Mouse (Mus musculus): ENCODE measurements around the gene Dock3.
A peak's percentile ranks its signal among the peaks of the same experiment; 100 is the strongest.
"Not testable (repeated sequence)": the region's sequence is repeated elsewhere in the genome, so short reads cannot be mapped to it uniquely, and the experiment has no call there.

The Dock3 gene

DNA sequence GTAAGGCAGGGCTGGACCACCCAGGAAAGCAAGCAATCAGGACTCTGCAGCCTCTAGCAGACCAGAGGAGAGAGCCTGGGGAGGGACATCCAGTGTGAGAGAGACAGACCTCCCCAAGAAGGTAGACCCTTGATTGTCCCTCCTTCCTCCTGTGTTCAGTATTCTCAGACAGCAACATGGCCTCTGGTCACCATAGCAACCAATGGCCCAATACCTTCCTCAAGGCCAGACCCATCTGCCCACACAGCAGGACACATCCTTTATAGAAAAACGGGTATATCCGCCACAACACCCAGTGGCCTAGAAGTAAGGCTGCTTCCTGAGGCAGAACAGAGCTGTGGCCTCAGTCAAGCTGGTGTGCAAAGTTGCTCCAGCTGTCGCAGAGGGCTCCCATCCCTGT, 23.9 kb upstream of the Dock3 start:
- no peak for DNase-seq (ENCODE audit: low spot score in 2 of 2)

- DNase-seq (ENCODE audit: low spot score in 2 of 2): no peak
These were observed 23.2 kb upstream of the Dock3 start for GRCm38 (mm10) chr9:107254925-107255324.

- peak; percentile 69 to 71 for DNase-seq (ENCODE audit: low spot score in 2 of 2)
These were observed 22.8 kb upstream of the Dock3 start for GRCm38 (mm10) chr9:107254476-107254875.

- peak in 1 of 2 experiments; percentile 48 for DNase-seq (ENCODE audit: low spot score in 2 of 2)
These were observed 20.5 kb upstream of the Dock3 start for GRCm38 (mm10) chr9:107252164-107252563.

- DNase-seq (ENCODE audit: low spot score in 2 of 2): peak in 1 of 2 experiments; percentile 45
These were observed 19.0 kb upstream of the Dock3 start for GRCm38 (mm10) chr9:107250416-107251337.

GRCm38 (mm10) chr9:107249154-107249553, 17.4 kb upstream of the Dock3 start:
- no peak for DNase-seq (ENCODE audit: low spot score in 2 of 2)

GRCm38 (mm10) chr9:107246170-107246569, 14.5 kb upstream of the Dock3 start:
- no peak for DNase-seq (ENCODE audit: low spot score in 2 of 2)

- no peak for DNase-seq (ENCODE audit: low spot score in 2 of 2)
These were observed 13.6 kb upstream of the Dock3 start for GRCm38 (mm10) chr9:107245311-107245710.

GRCm38 (mm10) chr9:107236151-107236550, 4.4 kb upstream of the Dock3 start:
- no peak for DNase-seq (ENCODE audit: low spot score in 2 of 2)

DNA sequence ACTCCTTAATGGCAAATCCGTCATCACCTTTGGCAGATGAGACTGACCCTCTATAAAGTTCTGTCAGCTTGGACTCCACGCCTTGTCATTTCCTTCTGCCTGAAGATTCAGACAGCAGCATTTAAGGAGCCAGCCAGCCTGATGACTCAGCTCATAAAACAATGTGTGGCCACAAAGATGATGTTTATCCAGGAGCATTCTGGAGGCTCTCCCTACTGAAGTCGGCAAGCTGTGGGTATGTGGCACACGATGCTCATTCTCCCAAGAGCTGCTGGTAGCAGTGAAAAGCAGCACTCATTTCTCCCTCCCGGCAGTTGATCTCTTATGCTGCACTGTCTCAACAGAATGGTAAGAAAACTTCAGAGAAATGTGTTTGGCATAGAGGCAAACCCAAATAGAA, 3.6 kb upstream of the Dock3 start:
- DNase-seq (ENCODE audit: low spot score in 2 of 2): peak in 1 of 2 experiments; percentile 11

- no peak for DNase-seq (ENCODE audit: low spot score in 2 of 2)
These were observed 431 bp upstream of the Dock3 start for GRCm38 (mm10) chr9:107232140-107232539.

- peak in 1 of 2 experiments; percentile 57 for DNase-seq (ENCODE audit: low spot score in 2 of 2)
These were observed 644 bp downstream of the Dock3 start for GRCm38 (mm10) chr9:107230991-107231538.

GRCm38 (mm10) chr9:107224597-107224996, 7.1 kb downstream of the Dock3 start:
- no peak for DNase-seq (ENCODE audit: low spot score in 2 of 2)

DNA sequence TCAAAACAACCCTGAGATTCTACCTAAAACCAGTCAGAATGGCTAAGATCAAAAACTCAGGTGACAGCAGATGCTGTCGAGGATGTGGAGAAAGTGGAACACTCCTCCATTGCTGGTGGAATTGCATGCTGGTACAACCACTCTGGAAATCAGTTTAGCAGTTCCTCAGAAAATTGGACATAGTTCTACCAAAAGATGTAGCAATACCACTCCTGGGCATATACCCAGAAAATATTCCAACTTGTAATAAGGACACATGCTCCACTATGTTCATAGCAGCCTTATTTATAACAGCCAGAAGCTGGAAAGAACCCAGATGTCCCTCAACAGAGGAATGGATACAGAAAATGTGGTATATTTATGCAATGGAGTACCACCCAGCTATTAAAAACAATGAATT, 56.9 kb downstream of the Dock3 start:
- not testable (repeated sequence) for DNase-seq (ENCODE audit: low spot score in 2 of 2)

GRCm38 (mm10) chr9:107165792-107166191, 65.9 kb downstream of the Dock3 start:
- DNase-seq (ENCODE audit: low spot score in 2 of 2): no peak

GRCm38 (mm10) chr9:107164825-107165224, 66.9 kb downstream of the Dock3 start:
- no peak for DNase-seq (ENCODE audit: low spot score in 2 of 2)

DNA sequence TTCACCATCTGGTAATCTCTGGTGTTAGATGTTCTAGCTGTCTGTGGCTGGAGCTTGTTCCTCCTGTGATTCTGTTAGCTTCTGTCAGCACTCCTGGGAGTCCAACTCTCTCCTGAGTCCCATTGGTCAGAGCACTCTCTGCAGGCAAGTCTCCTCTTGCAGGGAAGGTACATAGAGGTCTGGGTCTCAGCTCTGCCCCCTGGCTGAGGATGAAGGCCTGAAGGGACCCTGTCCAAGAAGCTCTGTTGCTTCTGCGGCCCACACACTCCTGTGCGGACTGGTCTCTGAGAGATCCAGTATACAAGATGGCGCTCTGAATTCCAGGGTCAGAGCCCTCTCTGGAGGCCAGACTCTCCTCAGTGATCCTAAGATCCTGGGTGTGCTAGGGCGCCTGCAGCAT, 75.3 kb downstream of the Dock3 start:
- DNase-seq (ENCODE audit: low spot score in 2 of 2): not testable (repeated sequence)

DNA sequence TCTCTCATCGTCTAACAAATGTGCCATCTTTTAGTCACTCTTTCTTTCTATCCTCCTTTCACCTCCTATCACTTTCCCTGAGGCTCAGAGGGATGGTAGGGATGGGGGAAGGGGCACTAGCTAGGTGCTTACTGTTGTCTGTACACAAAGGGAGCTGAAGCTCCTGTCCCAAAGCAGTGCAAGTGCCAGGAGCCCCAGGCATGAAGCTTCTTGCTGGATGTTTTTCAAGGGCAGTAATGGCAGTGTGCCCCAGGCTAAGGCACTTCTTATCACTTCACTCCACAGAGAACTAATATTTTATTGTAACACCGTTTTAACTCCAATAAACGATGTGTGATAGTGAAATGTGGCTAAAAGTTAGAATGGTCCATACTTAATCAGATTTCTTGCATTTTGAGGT, 118.9 kb downstream of the Dock3 start:
- no peak for DNase-seq (ENCODE audit: low spot score in 2 of 2)

GRCm38 (mm10) chr9:107112056-107112455, 119.7 kb downstream of the Dock3 start:
- no peak for DNase-seq (ENCODE audit: low spot score in 2 of 2)

- no peak for DNase-seq (ENCODE audit: low spot score in 2 of 2)
These were observed 132.2 kb downstream of the Dock3 start for GRCm38 (mm10) chr9:107099487-107099886.

GRCm38 (mm10) chr9:107089451-107089850, 142.3 kb downstream of the Dock3 start:
- DNase-seq (ENCODE audit: low spot score in 2 of 2): not testable (repeated sequence)

DNA sequence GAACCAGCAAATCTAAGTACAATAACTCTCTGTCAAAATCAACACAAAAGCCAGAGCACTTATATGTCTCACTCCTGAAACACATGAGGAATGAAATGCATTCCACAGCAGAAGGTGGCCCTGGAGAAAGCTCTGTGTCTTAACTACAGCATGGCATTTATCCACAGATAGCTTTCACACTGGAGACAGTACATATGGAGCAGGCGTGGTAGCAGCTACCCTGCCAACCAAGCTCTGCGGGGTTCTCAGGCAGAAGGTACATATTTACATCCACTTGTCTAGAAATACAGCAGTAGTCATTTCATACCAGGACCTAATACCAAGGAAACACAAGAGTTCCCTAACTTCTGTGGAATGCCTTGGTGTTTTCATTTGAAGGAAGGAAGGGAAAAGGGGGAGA, 144.2 kb downstream of the Dock3 start:
- peak; percentile 21 to 36 for DNase-seq (ENCODE audit: low spot score in 2 of 2)

GRCm38 (mm10) chr9:107037947-107038346, 193.8 kb downstream of the Dock3 start:
- DNase-seq (ENCODE audit: low spot score in 2 of 2): no peak
